Mouse (Mus musculus) liver, adult 2 months (tissue): ENCODE measurements around the gene Ankrd35. TPM values are rescaled to one million over a fixed set of nuclear protein-coding genes. Genes with fewer than 3 reads are reported as not detected.
"Not testable (repeated sequence)": the region's sequence is repeated elsewhere in the genome, so short reads cannot be mapped to it uniquely, and the experiment has no call there.

ENCODE experiments used
- DNase-seq: peaks from one replicate; pipeline ENCODE4 v3.0.0-alpha.2; 2011; ENCODE audit warnings: low read depth, low spot score; ENCODE audit errors: extremely low read depth
- H3K27ac ChIP-seq: fragments of 200-500 bp; replicated peaks from 2 replicates; pipeline ENCODE4 v1.5.1; 2012; ENCODE audit warnings: low read depth, mild to moderate bottlenecking, control low read depth, inconsistent platforms, low read length; ENCODE audit not compliant: insufficient read depth
- H3K27me3 ChIP-seq: fragments of 200-500 bp; 2 replicates; pipeline ENCODE4 v1.6.1; 2012; ENCODE audit warnings: mild to moderate bottlenecking, moderate library complexity, low read length, inconsistent platforms; ENCODE audit not compliant: control insufficient read depth, insufficient read depth
- H3K36me3 ChIP-seq: fragments of 200-500 bp; 2 replicates; pipeline ENCODE4 v1.6.1; 2012; ENCODE audit warnings: low read length, inconsistent platforms; ENCODE audit not compliant: control insufficient read depth, insufficient read depth
- H3K4me1 ChIP-seq: fragments of 200-500 bp; 2 replicates; pipeline ENCODE4 v1.6.1; 2011; ENCODE audit warnings: low read length; ENCODE audit not compliant: control insufficient read depth, insufficient read depth
- H3K4me3 ChIP-seq: fragments of 200-500 bp; 2 replicates; pipeline ENCODE4 v1.5.1; 2011; ENCODE audit warnings: low read depth, mild to moderate bottlenecking, control low read depth, low read length, moderate library complexity; ENCODE audit not compliant: insufficient read depth
- H3K79me2 ChIP-seq: fragments of 200-500 bp; 2 replicates; pipeline ENCODE4 v1.6.1; 2012; ENCODE audit warnings: inconsistent platforms, mild to moderate bottlenecking, low read length, moderate library complexity; ENCODE audit not compliant: control insufficient read depth, insufficient read depth
- H3K9ac ChIP-seq: fragments of 200-500 bp; 2 replicates; pipeline ENCODE4 v1.6.1; 2012; ENCODE audit warnings: low read depth, mild to moderate bottlenecking, control low read depth, inconsistent platforms, low read length
- CTCF ChIP-seq: fragments of 200-500 bp; IDR thresholded peaks from 2 replicates; pipeline ENCODE4 v1.5.1; 2011; ENCODE audit warnings: low read depth, low read length, control low read depth
- POLR2A ChIP-seq: fragments of 200-500 bp; IDR thresholded peaks from 2 replicates; pipeline ENCODE4 v1.6.1; 2011; ENCODE audit warnings: low read length, control low read depth; ENCODE audit not compliant: insufficient read depth; ENCODE audit errors: extremely low read depth
- WGBS: fragments of 180-500 bp; shearing (Covaris S2); methylation state at CpG from one replicate; pipeline ENCODE4 v1.1.7; 2018; 5-methylcytosine and 5-hydroxymethylcytosine counted together
- polyA plus RNA-seq: library from polyadenylated mRNA; depleted of rRNA; stranded (reverse); fragments of >200 nt; gene quantifications from 2 replicates; pipeline ENCODE4 v1.2.3, GENCODE M21; 2012
- total RNA-seq: library from RNA; depleted of rRNA; stranded (reverse); fragments of >200 nt; gene quantifications from 2 replicates; pipeline ENCODE4 v1.2.3, GENCODE M21; 2014

Ankrd35 gene
- total and polyA plus RNA-seq, 2 experiments: 0.07 TPM; not detected in 1

- Histone ChIP-seq H3K79me2 (no peaks in the 10 kb centered on the region), H3K36me3 (no peaks in the 10 kb centered on the region), H3K9ac (no peak overlapping the region), H3K4me3 (no peak overlapping the region; the same call in 1 of the 2 replicates), H3K27ac (no peak overlapping the region), H3K4me1 (no peaks in the 10 kb centered on the region), H3K27me3 (peaks cover 7% of the 10 kb centered on the region; the same call in 1 of the 2 replicates)
- WGBS: 21% methylated on average over 28 of the region's 28 CpGs
- TF ChIP-seq POLR2A: no peak
- TF ChIP-seq CTCF: no peak
- no peak for DNase-seq
These were observed 14.9 kb downstream of the Ankrd35 start for GRCm38 (mm10) chr3:96684822-96685156.

GRCm38 (mm10) chr3:96686057-96686456, 16.1 kb downstream of the Ankrd35 start:
- H3K79me2 ChIP-seq, H3K4me1 ChIP-seq, H3K9ac ChIP-seq, H3K4me3 ChIP-seq, DNase-seq, H3K27me3 ChIP-seq, H3K27ac ChIP-seq, H3K36me3 ChIP-seq: not testable (repeated sequence)
- WGBS: 95% methylated on average over 5 of the region's 5 CpGs

- no peak overlapping the region for H3K4me3 ChIP-seq
- no peak for DNase-seq
- TF ChIP-seq POLR2A (no peak), CTCF (no peak)
- H3K9ac ChIP-seq: no peak overlapping the region
- 83% methylated on average over 11 of the region's 11 CpGs for WGBS
- 0 out of 2 replicates have a peak, but pooled peaks cover 4% of the 10 kb centered on the region for H3K27me3 ChIP-seq
- no peaks in the 10 kb centered on the region for H3K79me2 ChIP-seq
- H3K27ac ChIP-seq: no peak overlapping the region
- no peaks in the 10 kb centered on the region for H3K36me3 ChIP-seq
- 0 out of 2 replicates have a peak, but pooled peaks cover 2% of the 10 kb centered on the region for H3K4me1 ChIP-seq
These were observed 18.9 kb downstream of the Ankrd35 start for GRCm38 (mm10) chr3:96688854-96689253.

GRCm38 (mm10) chr3:96690298-96690697, 20.4 kb downstream of the Ankrd35 start:
- H3K79me2 ChIP-seq: no peaks in the 10 kb centered on the region
- H3K4me1 ChIP-seq: 0 out of 2 replicates have a peak, but pooled peaks cover 2% of the 10 kb centered on the region
- no peak overlapping the region for H3K4me3 ChIP-seq
- H3K27ac ChIP-seq: no peak overlapping the region
- TF ChIP-seq POLR2A: no peak
- no peak; the same call in 1 of the 2 replicates for TF ChIP-seq CTCF
- no peaks in the 10 kb centered on the region for H3K36me3 ChIP-seq
- DNase-seq: peak; percentile 19
- H3K27me3 ChIP-seq: 0 out of 2 replicates have a peak, but pooled peaks cover 3% of the 10 kb centered on the region
- no peak overlapping the region for H3K9ac ChIP-seq
- 58% methylated on average over 3 of the region's 3 CpGs for WGBS

- 53% methylated on average over 3 of the region's 3 CpGs for WGBS
- Histone ChIP-seq H3K79me2 (peaks cover 3% of the 10 kb centered on the region; the same call in 1 of the 2 replicates), H3K27ac (no peak overlapping the region), H3K9ac (no peak overlapping the region), H3K4me3 (no peak overlapping the region), H3K4me1 (peaks cover 3% of the 10 kb centered on the region), H3K36me3 (no peaks in the 10 kb centered on the region), H3K27me3 (no peaks in the 10 kb centered on the region)
- TF ChIP-seq POLR2A: no peak
- peak; percentile 32; the same call in 1 of the 2 replicates for TF ChIP-seq CTCF
- DNase-seq: no peak
These were observed 22.6 kb downstream of the Ankrd35 start for GRCm38 (mm10) chr3:96692506-96692905.

- H3K27ac ChIP-seq: no peak overlapping the region
- H3K4me1 ChIP-seq: peaks cover 3% of the 10 kb centered on the region
- no peak overlapping the region for H3K4me3 ChIP-seq
- H3K36me3 ChIP-seq: no peaks in the 10 kb centered on the region
- H3K9ac ChIP-seq: no peak overlapping the region
- DNase-seq: no peak
- H3K27me3 ChIP-seq: no peaks in the 10 kb centered on the region
- peaks cover 6% of the 10 kb centered on the region; the same call in 1 of the 2 replicates for H3K79me2 ChIP-seq
- WGBS: 23% methylated on average over 1 of the region's 1 CpGs
- TF ChIP-seq CTCF (no peak), POLR2A (no peak)
These were observed 23.6 kb downstream of the Ankrd35 start for GRCm38 (mm10) chr3:96693579-96693978.
